Mouse (Mus musculus) macrophage (primary cell): ENCODE results near the gene Prkca. TPM values are rescaled to one million over a fixed set of nuclear protein-coding genes. Genes with fewer than 3 reads are reported as not detected.

ENCODE experiments used
- H3K27ac ChIP-seq: fragments of 350-480 bp; formaldehyde crosslinking; 2 replicates; pipeline ENCODE4 v1.9.0; 2021
- H3K36me3 ChIP-seq: fragments of 350-480 bp; formaldehyde crosslinking; 2 replicates; pipeline ENCODE4 v1.9.0; 2021; ENCODE audit errors: inconsistent target
- H3K4me3 ChIP-seq: fragments of 350-480 bp; formaldehyde crosslinking; 2 replicates; pipeline ENCODE4 v1.9.0; 2021; ENCODE audit errors: inconsistent target
- H3K79me2 ChIP-seq: fragments of 350-480 bp; formaldehyde crosslinking; 2 replicates; pipeline ENCODE4 v1.9.0; 2021; ENCODE audit errors: inconsistent target
- WGBS: methylation state at CpG from one replicate; pipeline ENCODE4 v1.1.7; 2026; ENCODE audit warnings: inconsistent platforms; ENCODE audit not compliant: missing documents; 5-methylcytosine and 5-hydroxymethylcytosine counted together
- polyA plus RNA-seq: library from polyadenylated mRNA; stranded (reverse); fragments of 250-400 nt; gene quantifications from 3 replicates; pipeline ENCODE4 v1.2.4, GENCODE M21; 2018; ENCODE audit warnings: inconsistent platforms

Gene Prkca
- polyA plus RNA-seq, 1 experiment from 2014 or later: 1.8 TPM

- Histone ChIP-seq H3K27ac (no peak overlapping the region), H3K79me2 (no peaks in the 10 kb centered on the region), H3K4me3 (no peak overlapping the region), H3K36me3 (no peaks in the 10 kb centered on the region)
- 39% methylated on average over 13 of the region's 13 CpGs for WGBS
Observed at GRCm38 (mm10) chr11:108250829-108251637, 92.7 kb downstream of the Prkca start.

GRCm38 (mm10) chr11:108250146-108250635 is 93.5 kb downstream of the Prkca start:
- H3K4me3 ChIP-seq: no peak overlapping the region
- no peak overlapping the region for H3K27ac ChIP-seq
- H3K79me2 ChIP-seq: no peaks in the 10 kb centered on the region
- H3K36me3 ChIP-seq: no peaks in the 10 kb centered on the region
- 70% methylated on average over 1 of the region's 1 CpGs for WGBS

GRCm38 (mm10) chr11:108249487-108249886 is 94.2 kb downstream of the Prkca start:
- H3K36me3 ChIP-seq: no peaks in the 10 kb centered on the region
- WGBS: 19% methylated on average over 5 of the region's 5 CpGs
- no peak overlapping the region for H3K4me3 ChIP-seq
- no peaks in the 10 kb centered on the region for H3K79me2 ChIP-seq
- no peak overlapping the region for H3K27ac ChIP-seq

DNA sequence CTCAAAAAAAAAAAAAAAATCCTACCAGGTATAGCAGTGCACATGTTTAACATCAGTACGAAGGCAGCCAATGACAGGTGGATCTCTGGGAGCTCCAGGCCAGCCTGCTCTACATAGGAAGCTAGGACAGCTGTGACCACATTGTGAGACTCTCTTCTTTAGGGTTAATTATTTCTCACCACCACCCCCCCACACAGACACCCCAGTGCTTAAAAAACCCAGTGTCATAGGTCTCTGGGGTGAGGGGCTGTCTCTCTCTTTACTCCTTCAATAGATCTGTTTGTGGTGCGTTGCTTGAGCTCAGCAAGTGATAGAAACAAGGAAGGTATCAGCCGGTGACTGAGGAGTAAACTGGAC is 94.7 kb downstream of the Prkca start:
- 67% methylated on average over 3 of the region's 3 CpGs for WGBS
- H3K27ac ChIP-seq: no peak overlapping the region
- no peaks in the 10 kb centered on the region for H3K36me3 ChIP-seq
- H3K79me2 ChIP-seq: no peaks in the 10 kb centered on the region
- H3K4me3 ChIP-seq: no peak overlapping the region

GRCm38 (mm10) chr11:108248218-108249046 is 95.3 kb downstream of the Prkca start:
- H3K27ac ChIP-seq: no peak overlapping the region
- 1% methylated on average over 12 of the region's 12 CpGs for WGBS

DNA sequence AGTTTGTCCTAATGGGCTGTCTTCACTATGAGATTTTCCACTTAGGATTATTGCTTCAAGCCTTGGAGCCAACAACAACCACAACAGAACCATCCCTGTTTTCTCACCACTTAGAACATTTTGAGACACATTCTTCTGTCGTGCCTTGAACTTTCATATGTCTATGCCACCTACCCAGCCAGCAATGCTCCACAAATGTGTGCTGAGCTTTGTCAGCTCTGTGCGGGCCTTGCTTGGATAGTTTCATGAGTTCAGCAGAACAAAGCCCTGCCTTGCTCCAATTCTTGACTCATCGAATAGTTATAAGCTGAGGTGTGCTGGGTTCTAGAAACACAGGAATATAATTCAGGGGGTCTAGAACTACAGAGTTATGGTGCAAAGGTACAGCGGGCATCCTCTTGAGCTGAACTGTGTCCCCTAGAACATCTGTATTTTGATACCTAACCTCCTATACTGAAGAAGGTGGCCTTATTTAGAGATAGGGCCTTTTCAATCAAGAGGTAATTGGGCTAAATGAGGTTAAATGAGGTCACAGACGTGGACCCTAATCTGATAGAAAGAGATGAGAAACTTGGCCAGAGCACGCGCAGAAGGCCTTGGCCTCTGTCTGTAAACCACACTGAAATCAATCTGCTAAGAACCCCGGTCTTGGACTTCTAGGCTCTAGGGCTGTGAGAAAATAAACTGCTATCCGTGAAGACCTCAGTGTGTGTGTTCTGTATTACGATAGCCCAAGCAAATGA is 96.4 kb downstream of the Prkca start:
- 93% methylated on average over 10 of the region's 10 CpGs for WGBS
- Histone ChIP-seq H3K27ac (no peak overlapping the region), H3K36me3 (no peaks in the 10 kb centered on the region), H3K79me2 (no peaks in the 10 kb centered on the region), H3K4me3 (no peak overlapping the region)

More at GRCm38 (mm10) chr11:108248218-108249046, 95.3 kb downstream of the Prkca start:
- Histone ChIP-seq H3K79me2 (no peaks in the 10 kb centered on the region), H3K36me3 (no peaks in the 10 kb centered on the region), H3K4me3 (no peak overlapping the region)

DNA sequence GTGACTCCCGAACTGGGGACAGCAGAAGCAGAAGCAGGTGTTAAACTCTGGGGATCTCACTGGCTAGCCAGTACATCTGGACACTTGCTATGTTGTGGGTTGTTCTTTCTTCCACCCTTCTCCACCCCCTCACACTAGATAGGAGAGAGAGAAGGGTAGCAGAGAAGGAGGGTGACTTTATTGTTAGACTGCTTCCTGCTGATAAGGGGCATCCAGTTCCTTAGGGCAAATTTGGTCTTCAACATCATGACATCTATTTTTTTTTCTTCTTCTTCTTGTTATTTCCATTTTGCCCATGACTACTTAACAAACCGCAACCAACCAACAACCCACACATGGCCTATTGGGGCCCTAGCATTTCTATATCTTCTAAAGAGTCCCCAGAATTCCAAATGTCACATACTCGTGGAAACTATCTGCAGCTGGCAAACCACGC is 97.4 kb downstream of the Prkca start:
- H3K27ac ChIP-seq: no peak overlapping the region

GRCm38 (mm10) chr11:108244241-108244640 is 99.5 kb downstream of the Prkca start:
- no peak overlapping the region for H3K27ac ChIP-seq
- 7% methylated on average over 2 of the region's 2 CpGs for WGBS

More for the DNA sequence above, 97.4 kb downstream of the Prkca start:
- Histone ChIP-seq H3K79me2 (no peaks in the 10 kb centered on the region), H3K4me3 (no peak overlapping the region), H3K36me3 (no peaks in the 10 kb centered on the region)
- WGBS: 21% methylated on average over 4 of the region's 4 CpGs

GRCm38 (mm10) chr11:108243633-108244032 is 100.1 kb downstream of the Prkca start:
- 60% methylated on average over 2 of the region's 2 CpGs for WGBS
- H3K36me3 ChIP-seq: no peaks in the 10 kb centered on the region
- H3K79me2 ChIP-seq: no peaks in the 10 kb centered on the region
- no peak overlapping the region for H3K4me3 ChIP-seq
- no peak overlapping the region for H3K27ac ChIP-seq

More at GRCm38 (mm10) chr11:108244241-108244640, 99.5 kb downstream of the Prkca start:
- Histone ChIP-seq H3K4me3 (no peak overlapping the region), H3K36me3 (no peaks in the 10 kb centered on the region), H3K79me2 (no peaks in the 10 kb centered on the region)

DNA sequence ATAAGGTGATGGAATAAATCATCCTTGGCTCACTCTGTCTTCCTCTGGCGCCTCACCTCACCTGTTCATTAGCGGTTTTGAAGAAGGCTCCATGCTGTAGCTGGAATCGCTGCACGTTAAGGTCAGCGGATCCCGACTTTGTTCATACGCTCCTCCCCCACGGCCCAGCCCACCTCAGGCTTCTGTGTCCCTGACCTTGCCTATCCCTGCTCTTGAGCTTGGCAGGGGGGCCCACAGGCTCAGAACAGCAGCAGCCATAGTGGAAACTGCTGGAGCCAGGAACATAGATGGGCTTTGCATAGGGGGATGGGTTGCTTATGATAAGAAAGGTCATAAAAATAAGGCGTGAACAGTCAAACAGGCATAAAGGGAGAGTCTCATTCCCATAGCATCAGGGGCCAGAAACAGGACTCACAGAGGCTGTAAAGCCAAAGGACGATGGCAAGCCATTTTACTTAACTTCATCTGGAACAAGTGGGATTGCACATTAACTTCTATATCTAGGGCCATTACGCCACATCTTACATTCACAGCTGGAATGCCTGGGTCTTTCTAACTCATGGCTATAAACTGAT is 102.7 kb downstream of the Prkca start:
- Histone ChIP-seq H3K79me2 (no peaks in the 10 kb centered on the region), H3K27ac (no peak overlapping the region), H3K36me3 (no peaks in the 10 kb centered on the region), H3K4me3 (no peak overlapping the region)
- WGBS: 97% methylated on average over 11 of the region's 11 CpGs

GRCm38 (mm10) chr11:108239173-108239572 is 104.6 kb downstream of the Prkca start:
- no peak overlapping the region for H3K27ac ChIP-seq
- H3K36me3 ChIP-seq: no peaks in the 10 kb centered on the region
- H3K4me3 ChIP-seq: no peak overlapping the region
- no peaks in the 10 kb centered on the region for H3K79me2 ChIP-seq
- WGBS: 74% methylated on average over 4 of the region's 4 CpGs

- Histone ChIP-seq H3K4me3 (no peak overlapping the region), H3K27ac (no peak overlapping the region), H3K79me2 (no peaks in the 10 kb centered on the region), H3K36me3 (no peaks in the 10 kb centered on the region)
- WGBS: 66% methylated on average over 10 of the region's 10 CpGs
Observed at GRCm38 (mm10) chr11:108236754-108237428, 106.8 kb downstream of the Prkca start.

- 75% methylated on average over 2 of the region's 2 CpGs for WGBS
- Histone ChIP-seq H3K27ac (no peak overlapping the region), H3K79me2 (no peaks in the 10 kb centered on the region), H3K4me3 (no peak overlapping the region), H3K36me3 (no peaks in the 10 kb centered on the region)
Observed at GRCm38 (mm10) chr11:108236195-108236594, 107.5 kb downstream of the Prkca start.
